Mouse (Mus musculus) C2C12 (cell line): Measurements from ENCODE around the gene Mettl23. TPM values are rescaled to one million over a fixed set of nuclear protein-coding genes. Genes with fewer than 3 reads are reported as not detected.

ENCODE experiments used
- H3K27me3 ChIP-seq: one replicate; pipeline ENCODE4 v1.6.1; 2011; ENCODE audit not compliant: control insufficient read depth, insufficient read depth, insufficient read length
- H3K36me3 ChIP-seq: one replicate; pipeline ENCODE4 v1.6.1; 2011; ENCODE audit not compliant: control insufficient read depth, insufficient read depth
- H3K4me3 ChIP-seq: one replicate; pipeline ENCODE4 v1.5.1; 2011; ENCODE audit warnings: mild to moderate bottlenecking, control low read depth; ENCODE audit not compliant: poor library complexity, insufficient read depth, severe bottlenecking
- H3K79me2 ChIP-seq: one replicate; pipeline ENCODE4 v1.6.1; 2011; ENCODE audit not compliant: control insufficient read depth, insufficient read depth
- H3K79me3 ChIP-seq: one replicate; pipeline ENCODE4 v1.6.1; 2011; ENCODE audit warnings: low read depth, control low read depth
- H3ac ChIP-seq: one replicate; pipeline ENCODE3; 2011; ENCODE audit warnings: low read depth; ENCODE audit not compliant: control insufficient read depth, insufficient read length
- CEBPB ChIP-seq: IDR thresholded peaks from one replicate; pipeline ENCODE4 v1.6.1; 2011; ENCODE audit warnings: low read depth, mild to moderate bottlenecking, control low read depth, moderate library complexity
- CTCF ChIP-seq: IDR thresholded peaks from one replicate; pipeline ENCODE4 v1.5.1; 2011; ENCODE audit not compliant: control insufficient read depth, insufficient read depth, insufficient read length
- FOSL1 ChIP-seq: IDR thresholded peaks from one replicate; pipeline ENCODE4 v1.8.0; 2011; ENCODE audit warnings: mild to moderate bottlenecking, low read length; ENCODE audit not compliant: poor library complexity, insufficient read depth, severe bottlenecking
- MAX ChIP-seq: IDR thresholded peaks from one replicate; pipeline ENCODE4 v1.6.1; 2011; ENCODE audit warnings: mild to moderate bottlenecking, control low read depth
- MYOD1 ChIP-seq: IDR thresholded peaks from one replicate; pipeline ENCODE4 v1.6.1; 2011; ENCODE audit warnings: low read depth; ENCODE audit not compliant: control insufficient read depth, insufficient read length
- MYOG ChIP-seq: IDR thresholded peaks from one replicate; pipeline ENCODE4 v1.6.1; 2011; ENCODE audit not compliant: control insufficient read depth, insufficient read length; ENCODE audit errors: extremely low read depth
- USF1 ChIP-seq: IDR thresholded peaks from one replicate; pipeline ENCODE4 v1.6.1; 2011; ENCODE audit warnings: low read depth, mild to moderate bottlenecking, control low read depth, moderate library complexity
- polyA plus RNA-seq: library from polyadenylated mRNA; unstranded; fragments of >200 nt; fragmentation: generic; extraction: Trizol; gene quantifications from one replicate; pipeline ENCODE4 v1.2.1, GENCODE M21; 2012; ENCODE audit warnings: missing spikeins

The Mettl23 gene
- polyA plus RNA-seq, 1 experiment, result 15.1 TPM

DNA sequence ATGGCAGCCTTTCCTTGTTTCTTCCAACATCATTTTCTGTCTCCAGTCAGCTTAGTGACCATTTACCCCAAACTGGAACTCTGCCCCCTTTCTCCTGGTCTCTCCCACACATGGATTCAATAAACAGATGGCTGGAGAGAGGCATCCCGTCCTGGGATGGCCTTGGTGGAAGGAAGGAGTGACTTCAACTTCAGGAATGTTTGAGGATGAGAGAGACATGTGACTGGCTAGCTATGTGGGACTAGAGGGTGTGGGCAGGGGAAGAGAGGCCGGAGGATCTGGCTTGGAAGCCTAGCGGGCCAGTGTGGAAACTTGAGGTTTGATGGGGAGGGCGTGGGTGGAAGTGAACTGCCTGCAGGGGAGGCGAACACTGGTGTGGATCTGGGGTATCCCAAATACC is 26.3 kb upstream of the Mettl23 start:
- Histone ChIP-seq H3K27me3 (no peaks in the 10 kb centered on the region), H3K36me3 (peaks cover 20% of the 10 kb centered on the region), H3K79me3 (peaks cover 37% of the 10 kb centered on the region), H3ac (no peak overlapping the region), H3K4me3 (no peak overlapping the region), H3K79me2 (peaks cover 70% of the 10 kb centered on the region)
- TF ChIP-seq MYOD1 (peak; percentile 28), MAX (peak; percentile 75), CTCF (no peak), MYOG (no peak), USF1 (peak; percentile 94)

DNA sequence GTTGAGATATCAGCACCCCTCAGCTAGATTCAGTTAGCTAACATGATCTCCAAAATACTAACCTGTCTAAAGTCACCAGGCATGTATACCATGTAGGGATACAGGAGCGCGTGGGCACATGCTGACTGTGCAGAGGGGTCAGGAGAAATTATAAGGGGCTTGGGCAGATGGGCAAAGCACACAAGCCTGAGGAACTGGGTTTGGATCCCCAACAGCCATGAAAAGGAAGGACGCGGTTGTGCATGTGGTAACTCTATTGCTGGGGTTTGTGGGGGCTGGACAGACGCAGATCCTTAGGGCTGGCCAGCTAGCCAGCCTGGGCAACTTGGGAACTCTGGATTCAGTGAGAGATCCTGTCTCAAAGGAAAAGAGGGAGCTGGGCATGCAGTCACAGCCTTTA is 25.5 kb upstream of the Mettl23 start:
- Histone ChIP-seq H3ac (no peak overlapping the region), H3K4me3 (no peak overlapping the region)
- TF ChIP-seq MYOD1, result no peak

DNA sequence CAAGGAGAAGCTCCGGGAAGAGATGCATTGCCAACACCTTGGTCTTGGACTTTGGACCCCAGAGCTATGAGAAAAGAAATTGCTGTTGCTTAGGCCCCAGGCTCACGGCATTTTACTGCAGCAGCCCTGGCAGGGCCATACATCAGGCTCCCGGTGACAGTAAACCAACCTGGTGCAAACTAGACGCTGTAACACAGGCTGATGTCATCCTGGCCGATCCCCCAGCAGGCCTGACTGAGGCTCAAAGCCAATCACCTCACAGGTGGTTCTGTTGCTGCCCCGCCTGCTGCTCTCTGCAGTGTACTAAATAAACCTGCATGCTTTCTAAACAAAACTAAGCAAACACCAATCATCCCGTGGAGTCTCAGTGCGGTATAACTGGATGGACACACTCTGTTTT is 24.4 kb upstream of the Mettl23 start:
- peaks cover 90% of the 10 kb centered on the region for H3K79me2 ChIP-seq
- no peak overlapping the region for H3K4me3 ChIP-seq
- no peaks in the 10 kb centered on the region for H3K27me3 ChIP-seq
- TF ChIP-seq MYOG (no peak), FOSL1 (no peak)
- H3ac ChIP-seq, result no peak overlapping the region
- H3K79me3 ChIP-seq, result peaks cover 53% of the 10 kb centered on the region
- peaks cover 26% of the 10 kb centered on the region for H3K36me3 ChIP-seq

More for the DNA sequence above, 25.5 kb upstream of the Mettl23 start:
- peaks cover 78% of the 10 kb centered on the region for H3K79me2 ChIP-seq
- H3K79me3 ChIP-seq, result peaks cover 43% of the 10 kb centered on the region
- peaks cover 22% of the 10 kb centered on the region for H3K36me3 ChIP-seq
- no peaks in the 10 kb centered on the region for H3K27me3 ChIP-seq

DNA sequence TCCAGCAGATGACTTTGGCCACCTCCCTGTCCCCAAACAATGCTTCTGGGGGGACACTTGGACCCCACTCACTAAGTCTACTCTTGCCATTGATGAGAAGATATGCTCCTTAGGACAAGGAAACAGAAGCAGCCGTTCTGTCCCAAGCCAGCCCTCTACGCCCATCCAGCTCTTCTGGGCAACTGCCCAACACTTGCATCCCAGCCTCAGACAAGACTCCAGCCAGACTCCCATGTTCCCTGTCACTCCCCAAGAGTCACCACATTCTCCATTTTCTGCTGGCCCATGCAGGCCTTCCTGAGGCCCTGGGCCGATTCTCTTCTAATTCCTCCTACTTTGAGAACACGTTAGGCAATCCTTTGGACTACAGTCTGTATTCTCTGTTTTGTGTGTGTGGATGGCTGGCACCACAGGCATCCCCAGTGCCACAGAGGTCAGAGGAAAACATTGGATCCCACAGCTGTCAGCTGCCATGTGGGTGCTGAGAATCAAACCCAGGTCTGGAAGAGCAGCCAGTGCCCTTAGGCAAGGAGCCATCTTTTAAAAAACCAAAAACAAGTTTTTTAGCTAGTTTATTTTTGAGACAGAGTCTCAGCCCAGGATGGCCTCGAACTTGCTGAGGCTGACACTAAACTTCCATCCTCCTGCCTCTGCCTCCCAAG is 23.0 kb upstream of the Mettl23 start:
- peak overlapping the region; percentile 25 for H3ac ChIP-seq
- H3K27me3 ChIP-seq, result no peaks in the 10 kb centered on the region
- peaks cover 95% of the 10 kb centered on the region for H3K79me2 ChIP-seq
- peaks cover 62% of the 10 kb centered on the region for H3K79me3 ChIP-seq
- no peak overlapping the region for H3K4me3 ChIP-seq
- H3K36me3 ChIP-seq, result peaks cover 23% of the 10 kb centered on the region
- TF ChIP-seq USF1, result no peak
- no peak for TF ChIP-seq FOSL1
- no peak for TF ChIP-seq MYOG
- no peak for TF ChIP-seq CTCF
- no peak for TF ChIP-seq CEBPB
- TF ChIP-seq MYOD1, result no peak
- TF ChIP-seq MAX, result no peak

DNA sequence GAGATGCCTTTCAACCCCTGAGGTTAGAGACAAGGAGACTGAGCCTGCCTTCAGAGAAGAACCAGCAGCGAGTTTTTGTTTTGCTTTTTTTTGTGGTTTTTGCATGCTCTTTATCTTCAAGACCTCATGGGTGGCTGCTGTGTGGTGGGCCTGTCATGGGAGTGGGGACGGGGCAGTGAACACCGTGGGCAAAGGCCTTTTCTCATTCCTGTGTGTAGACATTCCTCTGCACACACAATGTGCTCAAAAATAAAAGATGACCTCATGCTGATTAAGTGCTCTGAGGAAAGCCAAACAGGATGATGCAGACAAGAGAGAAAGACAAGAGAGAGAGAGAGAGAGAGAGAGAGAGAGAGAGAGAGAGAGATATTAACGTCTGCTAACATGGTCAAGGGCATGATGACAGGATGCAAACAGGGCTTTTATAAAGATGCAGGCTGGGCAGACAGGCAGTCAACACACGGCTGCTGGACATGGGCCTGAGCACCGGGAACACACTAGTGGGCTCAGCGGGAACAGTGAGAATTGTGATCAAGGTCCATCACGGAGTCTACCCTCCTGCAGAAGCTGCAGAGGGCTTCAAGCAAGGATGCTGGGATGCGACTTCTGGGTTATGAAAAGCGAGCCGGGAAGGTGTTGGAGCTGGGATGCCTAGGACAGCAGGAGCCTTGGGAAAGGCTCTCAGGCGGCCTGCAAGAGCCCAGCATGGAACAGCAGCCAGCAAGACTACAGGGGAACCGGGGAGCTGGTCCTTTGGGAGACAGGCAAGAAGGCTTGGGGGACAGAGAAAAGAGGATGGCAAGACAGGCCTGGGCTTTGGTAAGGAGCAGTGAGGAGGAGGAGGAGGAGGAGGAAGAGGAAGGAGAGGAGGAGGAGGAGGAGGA is 21.8 kb upstream of the Mettl23 start:
- Histone ChIP-seq H3K4me3 (no peak overlapping the region), H3ac (peak overlapping the region; percentile 4), H3K36me3 (peaks cover 23% of the 10 kb centered on the region), H3K27me3 (no peaks in the 10 kb centered on the region), H3K79me2 (peaks cover 93% of the 10 kb centered on the region), H3K79me3 (peaks cover 61% of the 10 kb centered on the region)
- TF ChIP-seq MYOG, result no peak
- TF ChIP-seq CEBPB, result no peak

DNA sequence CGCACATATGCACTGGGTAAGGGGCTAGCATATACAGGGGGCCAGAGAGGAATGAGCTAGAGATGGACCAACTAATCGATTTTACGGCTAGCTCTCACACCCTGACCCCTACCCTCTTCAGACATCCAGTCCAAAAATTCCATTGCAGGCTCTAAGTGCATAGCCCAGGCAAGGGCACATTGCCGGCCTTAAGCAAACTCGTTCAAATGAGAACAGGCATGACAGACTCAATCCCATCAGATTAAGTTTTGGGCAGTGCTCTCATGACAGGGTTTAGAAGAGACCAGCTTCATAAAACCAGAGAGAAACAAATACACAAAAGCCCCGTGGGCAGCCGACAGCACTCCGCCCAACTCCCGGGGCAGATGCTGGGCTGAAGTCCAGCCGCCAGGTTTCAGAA is 20.9 kb upstream of the Mettl23 start:
- Histone ChIP-seq H3K4me3 (no peak overlapping the region), H3K79me2 (peaks cover 97% of the 10 kb centered on the region), H3K79me3 (peaks cover 66% of the 10 kb centered on the region), H3K27me3 (no peaks in the 10 kb centered on the region), H3K36me3 (peaks cover 23% of the 10 kb centered on the region), H3ac (no peak overlapping the region)
- TF ChIP-seq MYOD1 (no peak), MYOG (no peak), FOSL1 (no peak), USF1 (no peak), MAX (no peak)
